Mouse (Mus musculus): ENCODE data around the gene Bnip1. TPM values are rescaled to one million over a fixed set of nuclear protein-coding genes. Genes with fewer than 3 reads are reported as not detected.

The Bnip1 gene
- polyA plus RNA-seq (2015; fragmentation: Nextera tagmentation; extraction: Ambion mirVana) = 44.9 and 51.9 TPM in 2 replicates

DNA sequence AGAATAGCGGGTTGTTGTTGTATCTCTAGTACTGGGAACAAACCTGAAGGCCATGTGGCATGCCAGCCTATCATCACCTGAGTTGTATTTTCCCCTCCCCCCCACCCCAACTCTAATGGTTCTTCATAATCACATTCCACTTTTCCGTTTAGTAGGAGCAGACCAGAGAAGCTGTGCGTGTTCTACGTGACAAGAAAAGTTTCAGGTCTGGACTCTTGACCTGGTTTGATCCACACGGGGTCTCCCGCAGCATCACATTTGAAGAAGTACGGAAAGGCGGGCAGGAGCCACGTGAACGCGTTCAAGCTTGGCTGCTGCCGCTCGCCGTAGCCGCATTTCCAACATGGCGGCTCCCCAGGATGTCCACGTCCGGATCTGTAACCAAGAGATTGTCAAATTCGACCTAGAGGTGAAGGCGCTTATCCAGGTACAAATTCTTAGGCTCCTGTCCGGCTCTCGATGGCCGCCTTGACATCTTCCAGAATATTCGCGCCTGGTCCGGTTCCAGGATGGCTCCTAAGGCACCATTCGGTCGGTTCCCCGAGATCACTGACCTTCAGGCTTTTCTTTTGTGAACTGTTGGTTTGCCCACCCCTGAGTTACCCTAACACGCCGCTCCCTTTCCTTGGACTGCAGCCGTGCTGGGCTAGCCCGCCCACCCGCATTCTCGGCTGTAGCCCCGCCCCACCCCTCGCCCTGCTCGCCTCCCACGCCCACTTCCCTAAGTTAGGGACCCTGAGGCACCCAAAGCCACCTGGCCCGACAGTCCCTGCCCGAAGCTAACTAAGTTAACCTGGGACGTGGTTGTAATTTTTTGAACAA lies at the start of gene Bnip1:
Bnip1 (plus strand) TSS at position 317 of the 822 bp plus-strand sequence.
- Histone ChIP-seq H3K27ac (ENCODE audit: low read length) (peak within 1 kb of the TSS; percentile 99), H3K9ac (ENCODE audit: low read length) (peak within 1 kb of the TSS; percentile 88), H3K4me3 (replicated peaks; ENCODE audit: low read length) (peak within 1 kb of the TSS; percentile 85), H3K4me1 (ENCODE audit: control insufficient read depth, insufficient read depth, low read length) (peaks cover 8% of the 10 kb centered on the region), H3K4me2 (ENCODE audit: low read depth, low read length) (peak within 1 kb of the TSS; percentile 76), H3K36me3 (ENCODE audit: control insufficient read depth, insufficient read depth, low read length) (0 out of 2 replicates have a peak, but pooled peaks cover 6% of the 10 kb centered on the region), H3K9me3 (replicated peaks; ENCODE audit: control insufficient read depth, low read length) (no peaks in the 10 kb centered on the region), H3K27me3 (ENCODE audit: control insufficient read depth, insufficient read depth, low read length) (no peaks in the 10 kb centered on the region)
- peak; percentile 83 for ATAC-seq (ENCODE audit: insufficient read depth, low FRiP score)
- under 1% methylated on average over 42 of the region's 42 CpGs for WGBS

DNA sequence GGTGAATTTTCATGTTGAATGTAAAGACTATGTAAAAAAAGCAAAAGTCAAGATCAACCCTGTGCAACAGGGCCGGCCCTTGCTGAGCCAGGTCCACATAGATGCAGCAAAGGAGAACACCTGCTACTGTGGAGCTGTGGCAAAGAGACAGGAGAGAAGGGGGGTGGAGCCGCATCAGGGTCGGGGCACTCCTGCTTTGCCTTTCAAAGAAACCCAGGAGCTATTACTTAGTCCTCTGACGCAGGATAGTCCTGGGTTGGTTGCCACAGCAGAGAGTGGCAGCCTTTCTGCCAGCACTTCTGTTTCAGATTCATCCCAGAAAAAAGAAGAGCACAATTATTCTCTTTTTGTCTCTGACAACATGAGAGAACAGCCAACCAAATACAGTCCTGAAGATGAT lies 38.3 kb upstream of the Bnip1 start:
- no peak for ATAC-seq (ENCODE audit: insufficient read depth, low FRiP score)
- H3K4me3 ChIP-seq (replicated peaks; ENCODE audit: low read length) = no peak overlapping the region
- no peak overlapping the region for H3K9ac ChIP-seq (ENCODE audit: low read length)
- WGBS = 53% methylated on average over 4 of the region's 4 CpGs
- no peaks in the 10 kb centered on the region for H3K9me3 ChIP-seq (replicated peaks; ENCODE audit: control insufficient read depth, low read length)
- H3K36me3 ChIP-seq (ENCODE audit: control insufficient read depth, insufficient read depth, low read length) = no peaks in the 10 kb centered on the region
- H3K27ac ChIP-seq (ENCODE audit: low read length) = no peak overlapping the region
- no peaks in the 10 kb centered on the region for H3K27me3 ChIP-seq (ENCODE audit: control insufficient read depth, insufficient read depth, low read length)
- H3K4me1 ChIP-seq (ENCODE audit: control insufficient read depth, insufficient read depth, low read length) = no peaks in the 10 kb centered on the region
- no peak overlapping the region for H3K4me2 ChIP-seq (ENCODE audit: low read depth, low read length)

GRCm38 (mm10) chr17:26743294-26743693 lies 37.6 kb upstream of the Bnip1 start:
- Histone ChIP-seq H3K36me3 (ENCODE audit: control insufficient read depth, insufficient read depth, low read length) (no peaks in the 10 kb centered on the region), H3K4me3 (replicated peaks; ENCODE audit: low read length) (no peak overlapping the region), H3K4me2 (ENCODE audit: low read depth, low read length) (no peak overlapping the region), H3K4me1 (ENCODE audit: control insufficient read depth, insufficient read depth, low read length) (no peaks in the 10 kb centered on the region), H3K27me3 (ENCODE audit: control insufficient read depth, insufficient read depth, low read length) (no peaks in the 10 kb centered on the region), H3K9ac (ENCODE audit: low read length) (no peak overlapping the region), H3K27ac (ENCODE audit: low read length) (no peak overlapping the region), H3K9me3 (replicated peaks; ENCODE audit: control insufficient read depth, low read length) (no peaks in the 10 kb centered on the region)
- ATAC-seq (ENCODE audit: insufficient read depth, low FRiP score) = no peak
- WGBS = 61% methylated on average over 1 of the region's 1 CpGs

DNA sequence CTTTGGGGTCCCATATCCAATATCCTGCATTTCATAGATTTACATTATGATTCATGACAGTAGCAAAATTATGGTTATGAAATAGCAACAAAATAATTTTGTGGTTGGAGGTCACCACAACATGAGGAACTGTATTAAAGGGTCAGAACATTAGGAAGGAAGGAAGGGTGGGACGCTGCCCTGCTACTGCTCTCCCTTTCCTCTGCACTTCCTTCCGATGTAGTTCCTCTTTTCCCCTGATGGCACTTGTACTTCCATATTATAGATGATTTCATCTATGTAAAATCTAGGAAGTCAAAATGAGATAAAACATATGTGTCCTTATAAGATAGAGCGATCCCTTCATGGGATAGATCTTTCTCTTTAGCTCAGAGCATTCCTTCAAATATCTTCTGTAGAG lies 30.9 kb upstream of the Bnip1 start:
- H3K27ac ChIP-seq (ENCODE audit: low read length) = no peak overlapping the region
- WGBS = 80% methylated on average over 3 of the region's 3 CpGs
- no peak overlapping the region for H3K4me2 ChIP-seq (ENCODE audit: low read depth, low read length)
- H3K27me3 ChIP-seq (ENCODE audit: control insufficient read depth, insufficient read depth, low read length) = no peaks in the 10 kb centered on the region
- no peak for ATAC-seq (ENCODE audit: insufficient read depth, low FRiP score)
- no peak overlapping the region for H3K9ac ChIP-seq (ENCODE audit: low read length)
- no peaks in the 10 kb centered on the region for H3K4me1 ChIP-seq (ENCODE audit: control insufficient read depth, insufficient read depth, low read length)
- no peaks in the 10 kb centered on the region for H3K9me3 ChIP-seq (replicated peaks; ENCODE audit: control insufficient read depth, low read length)
- no peaks in the 10 kb centered on the region for H3K36me3 ChIP-seq (ENCODE audit: control insufficient read depth, insufficient read depth, low read length)
- H3K4me3 ChIP-seq (replicated peaks; ENCODE audit: low read length) = no peak overlapping the region

- Histone ChIP-seq H3K4me1 (ENCODE audit: control insufficient read depth, insufficient read depth, low read length) (no peaks in the 10 kb centered on the region), H3K4me2 (ENCODE audit: low read depth, low read length) (no peak overlapping the region), H3K9me3 (replicated peaks; ENCODE audit: control insufficient read depth, low read length) (no peaks in the 10 kb centered on the region), H3K27ac (ENCODE audit: low read length) (no peak overlapping the region), H3K4me3 (replicated peaks; ENCODE audit: low read length) (no peak overlapping the region), H3K9ac (ENCODE audit: low read length) (no peak overlapping the region), H3K36me3 (ENCODE audit: control insufficient read depth, insufficient read depth, low read length) (no peaks in the 10 kb centered on the region), H3K27me3 (ENCODE audit: control insufficient read depth, insufficient read depth, low read length) (no peaks in the 10 kb centered on the region)
- ATAC-seq (ENCODE audit: insufficient read depth, low FRiP score) = no peak
- 67% methylated on average over 1 of the region's 1 CpGs for WGBS
Measured at GRCm38 (mm10) chr17:26752297-26752696, 28.6 kb upstream of the Bnip1 start.

DNA sequence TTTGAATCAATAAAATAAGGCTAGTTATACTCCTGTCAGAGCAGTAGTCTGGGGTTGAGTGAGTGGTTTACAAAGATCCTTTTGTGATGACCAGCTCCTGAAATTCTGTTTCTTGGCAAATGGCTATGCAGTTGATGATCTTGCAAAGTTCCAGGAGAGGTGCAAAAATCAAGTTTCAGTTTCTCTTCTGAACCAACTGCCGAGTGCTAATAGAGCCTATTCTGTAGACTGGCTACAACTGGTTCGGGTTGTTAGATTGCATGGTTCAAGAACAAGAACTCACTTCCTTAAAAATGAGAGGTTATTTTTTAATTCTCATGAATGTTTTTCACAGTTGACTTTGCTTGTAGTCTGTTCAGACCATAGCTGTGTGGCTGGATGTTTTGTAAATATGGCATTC lies 27.4 kb upstream of the Bnip1 start:
- ATAC-seq (ENCODE audit: insufficient read depth, low FRiP score) = no peak
- 83% methylated on average over 2 of the region's 2 CpGs for WGBS
- Histone ChIP-seq H3K36me3 (ENCODE audit: control insufficient read depth, insufficient read depth, low read length) (no peaks in the 10 kb centered on the region), H3K4me1 (ENCODE audit: control insufficient read depth, insufficient read depth, low read length) (no peaks in the 10 kb centered on the region), H3K4me3 (replicated peaks; ENCODE audit: low read length) (no peak overlapping the region), H3K27ac (ENCODE audit: low read length) (no peak overlapping the region), H3K27me3 (ENCODE audit: control insufficient read depth, insufficient read depth, low read length) (no peaks in the 10 kb centered on the region), H3K9me3 (replicated peaks; ENCODE audit: control insufficient read depth, low read length) (no peaks in the 10 kb centered on the region), H3K4me2 (ENCODE audit: low read depth, low read length) (no peak overlapping the region), H3K9ac (ENCODE audit: low read length) (no peak overlapping the region)

- 85% methylated on average over 5 of the region's 5 CpGs for WGBS
- Histone ChIP-seq H3K36me3 (ENCODE audit: control insufficient read depth, insufficient read depth, low read length) (no peaks in the 10 kb centered on the region), H3K4me3 (replicated peaks; ENCODE audit: low read length) (no peak overlapping the region), H3K9ac (ENCODE audit: low read length) (no peak overlapping the region), H3K4me2 (ENCODE audit: low read depth, low read length) (no peak overlapping the region), H3K9me3 (replicated peaks; ENCODE audit: control insufficient read depth, low read length) (no peaks in the 10 kb centered on the region), H3K27me3 (ENCODE audit: control insufficient read depth, insufficient read depth, low read length) (no peaks in the 10 kb centered on the region), H3K4me1 (ENCODE audit: control insufficient read depth, insufficient read depth, low read length) (no peaks in the 10 kb centered on the region), H3K27ac (ENCODE audit: low read length) (no peak overlapping the region)
- ATAC-seq (ENCODE audit: insufficient read depth, low FRiP score) = no peak
Measured at GRCm38 (mm10) chr17:26767100-26767753, 13.6 kb upstream of the Bnip1 start.

DNA sequence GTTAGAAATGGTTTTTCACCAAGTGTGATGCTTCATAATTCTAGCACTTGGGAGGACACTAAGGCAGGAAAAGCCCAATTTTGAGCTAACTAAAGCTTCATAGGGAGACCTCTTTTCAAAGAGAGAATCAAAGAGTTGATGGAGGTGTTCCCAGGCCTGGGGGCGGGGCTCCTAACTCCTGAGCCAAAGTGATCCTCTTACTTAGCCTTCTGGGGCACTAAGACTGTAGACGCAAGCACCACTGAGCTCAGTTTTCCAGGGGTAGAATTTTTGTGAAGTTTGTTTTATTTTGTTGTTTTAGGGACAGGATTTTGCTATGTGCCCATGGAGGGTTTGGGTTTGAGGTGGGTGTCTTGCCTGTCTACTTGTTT lies 13.1 kb upstream of the Bnip1 start:
- Histone ChIP-seq H3K9ac (ENCODE audit: low read length) (no peak overlapping the region), H3K4me1 (ENCODE audit: control insufficient read depth, insufficient read depth, low read length) (no peaks in the 10 kb centered on the region), H3K27me3 (ENCODE audit: control insufficient read depth, insufficient read depth, low read length) (no peaks in the 10 kb centered on the region), H3K36me3 (ENCODE audit: control insufficient read depth, insufficient read depth, low read length) (no peaks in the 10 kb centered on the region), H3K4me2 (ENCODE audit: low read depth, low read length) (no peak overlapping the region), H3K4me3 (replicated peaks; ENCODE audit: low read length) (no peak overlapping the region), H3K9me3 (replicated peaks; ENCODE audit: control insufficient read depth, low read length) (no peaks in the 10 kb centered on the region), H3K27ac (ENCODE audit: low read length) (no peak overlapping the region)
- ATAC-seq (ENCODE audit: insufficient read depth, low FRiP score) = no peak
- WGBS = 88% methylated on average over 2 of the region's 2 CpGs

GRCm38 (mm10) chr17:26776211-26776610 lies 4.7 kb upstream of the Bnip1 start:
- H3K9ac ChIP-seq (ENCODE audit: low read length) = no peak overlapping the region
- WGBS = 62% methylated on average over 10 of the region's 10 CpGs
- H3K27me3 ChIP-seq (ENCODE audit: control insufficient read depth, insufficient read depth, low read length) = no peaks in the 10 kb centered on the region
- no peak overlapping the region for H3K4me3 ChIP-seq (replicated peaks; ENCODE audit: low read length)
- H3K4me1 ChIP-seq (ENCODE audit: control insufficient read depth, insufficient read depth, low read length) = no peaks in the 10 kb centered on the region
- no peak overlapping the region for H3K4me2 ChIP-seq (ENCODE audit: low read depth, low read length)
- no peak overlapping the region for H3K27ac ChIP-seq (ENCODE audit: low read length)
- no peak for ATAC-seq (ENCODE audit: insufficient read depth, low FRiP score)
- no peaks in the 10 kb centered on the region for H3K36me3 ChIP-seq (ENCODE audit: control insufficient read depth, insufficient read depth, low read length)
- no peaks in the 10 kb centered on the region for H3K9me3 ChIP-seq (replicated peaks; ENCODE audit: control insufficient read depth, low read length)
